Mouse (Mus musculus) liver, embryonic 14.5 days (tissue): ENCODE data around the gene Pcdh9. TPM values are rescaled to one million over a fixed set of nuclear protein-coding genes. Genes with fewer than 3 reads are reported as not detected.

ENCODE experiments used
- ATAC-seq: fragments of 200-750 bp; cut with Nextera tagmentation; 2 replicates; pipeline ENCODE4 v1.8.0; 2017; ENCODE audit warnings: moderate number of reproducible peaks, mild to moderate bottlenecking, moderate library complexity; ENCODE audit not compliant: insufficient read depth
- DNase-seq, 3 experiments: peaks; one replicate each; pipeline ENCODE4 v3.0.0-alpha.2; 2012 to 2013; ENCODE audit warnings: low read depth in 3 of 3, low spot score in 3 of 3
- H3K27ac ChIP-seq: fragments of 300-500 bp; sonication (generic); 2 replicates; pipeline ENCODE4 v1.5.1; 2014; ENCODE audit warnings: moderate library complexity, mild to moderate bottlenecking, control low read depth, inconsistent platforms
- H3K27me3 ChIP-seq: fragments of 300-500 bp; sonication (generic); 2 replicates; pipeline ENCODE4 v1.6.1; 2014; ENCODE audit warnings: mild to moderate bottlenecking, low read length, moderate library complexity; ENCODE audit not compliant: control insufficient read depth, insufficient read depth
- H3K36me3 ChIP-seq: fragments of 300-500 bp; sonication (generic); replicated peaks from 2 replicates; pipeline ENCODE4 v1.6.1; 2014; ENCODE audit warnings: low read depth; ENCODE audit not compliant: control insufficient read depth, insufficient read depth
- H3K4me1 ChIP-seq, 2 experiments: fragments of 200-500 bp in 1 of 2; fragments of 300-500 bp in 1 of 2; sonication (generic) in 1 of 2; replicated peaks; 2 replicates each; pipeline ENCODE4 v1.6.1; 2012 to 2014; ENCODE audit warnings: antibody characterized with exemption in 1 of 2, inconsistent platforms in 1 of 2, low read length in 1 of 2; ENCODE audit not compliant: control insufficient read depth in 2 of 2, insufficient read depth in 2 of 2
- H3K4me2 ChIP-seq: fragments of 300-500 bp; sonication (generic); 2 replicates; pipeline ENCODE4 v1.6.1; 2014; ENCODE audit warnings: low read depth, mild to moderate bottlenecking, control low read depth, moderate library complexity
- H3K4me3 ChIP-seq, 2 experiments: fragments of 200-500 bp in 1 of 2; fragments of 300-500 bp in 1 of 2; sonication (generic) in 1 of 2; 2 replicates each; pipeline ENCODE4 v1.5.1; 2012 to 2014; ENCODE audit warnings: low read depth in 2 of 2, low read length in 2 of 2, mild to moderate bottlenecking in 2 of 2, control low read depth in 1 of 2, inconsistent platforms in 1 of 2, moderate library complexity in 1 of 2; ENCODE audit not compliant: insufficient read depth in 1 of 2
- H3K9ac ChIP-seq: fragments of 300-500 bp; sonication (generic); replicated peaks from 2 replicates; pipeline ENCODE4 v1.6.1; 2014; ENCODE audit warnings: mild to moderate bottlenecking, control low read depth, moderate library complexity
- H3K9me3 ChIP-seq: fragments of 300-500 bp; sonication (generic); 2 replicates; pipeline ENCODE4 v1.6.1; 2016; ENCODE audit warnings: low read length, mixed read lengths; ENCODE audit not compliant: control insufficient read depth
- CTCF ChIP-seq: IDR thresholded peaks from 2 replicates; pipeline ENCODE4 v1.5.1; 2016; ENCODE audit warnings: antibody characterized with exemption, low read depth, control low read depth
- EP300 ChIP-seq: IDR thresholded peaks from 2 replicates; pipeline ENCODE4 v1.6.1; 2016; ENCODE audit warnings: antibody characterized with exemption, low read depth
- WGBS: fragments of 180-500 bp; shearing (Covaris S2); extraction: QIAGEN DNeasy Blood & Tissue Kit; methylation state at CpG from one replicate; pipeline ENCODE4 v1.1.7; 2014; ENCODE audit not compliant: insufficient replicate concordance; 5-methylcytosine and 5-hydroxymethylcytosine counted together
- polyA plus RNA-seq, 2 experiments: library from polyadenylated mRNA; depleted of rRNA in 1 of 2; stranded (reverse) in 1 of 2; unstranded in 1 of 2; fragments of >200 nt; fragmentation: Nextera tagmentation in 1 of 2; extraction: Ambion mirVana in 1 of 2; gene quantifications; 2 replicates each; pipeline versions ENCODE4 v1.2.1 to v1.2.3; 2012 to 2014

Gene Pcdh9
- polyA plus RNA-seq (2012; rRNA removed) (0.02 and 0.06 TPM in 2 replicates), polyA plus RNA-seq (2014; fragmentation: Nextera tagmentation; extraction: Ambion mirVana) (0.15 and 0.23 TPM in 2 replicates)

- Histone ChIP-seq H3K4me2 (peak within 1 kb of the TSS; percentile 44), H3K4me3 (peak within 1 kb of the TSS; percentile 28 to 46), H3K9me3 (no peaks in the 10 kb centered on the region), H3K27me3 (peaks cover 19% of the 10 kb centered on the region), H3K9ac (no peak within 1 kb of the TSS), H3K4me1 (no peaks in the 10 kb centered on the region), H3K27ac (no peak within 1 kb of the TSS), H3K36me3 (no peaks in the 10 kb centered on the region)
- no peak for TF ChIP-seq EP300
- no peak for TF ChIP-seq CTCF
- peak; percentile 53 for ATAC-seq
- under 1% methylated on average over 50 of the region's 50 CpGs for WGBS
- no peak for DNase-seq
Measured at GRCm38 (mm10) chr14:93890519-93891370, at the start of gene Pcdh9. Gene Pcdh9 (minus strand): TSS chr14:93890679.

DNA sequence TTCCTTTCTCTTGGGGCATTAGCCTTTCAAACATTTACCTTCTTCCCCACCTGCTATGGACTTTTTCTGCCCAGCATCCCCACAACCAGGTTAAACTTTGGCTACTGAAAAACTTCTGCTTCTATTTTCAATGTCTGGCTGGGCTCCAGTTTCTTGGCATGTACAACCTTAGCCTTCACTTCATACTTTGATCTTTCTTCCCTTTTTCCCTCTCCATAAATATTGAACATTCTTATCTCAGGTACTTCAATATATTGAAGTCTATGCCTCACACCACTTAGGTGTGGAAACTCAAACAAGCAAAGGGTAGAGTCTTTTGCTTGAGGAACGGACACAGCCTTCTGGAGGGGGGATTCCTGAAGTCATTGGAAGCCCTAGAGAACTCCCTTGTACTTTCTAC is 16.4 kb upstream of the Pcdh9 start:
- no peak overlapping the region for H3K4me2 ChIP-seq
- ATAC-seq = no peak
- DNase-seq = no peak
- no peaks in the 10 kb centered on the region for H3K4me1 ChIP-seq
- no peak overlapping the region for H3K27ac ChIP-seq
- TF ChIP-seq EP300 (no peak), CTCF (no peak)
- no peak overlapping the region for H3K4me3 ChIP-seq
- 54% methylated on average over 1 of the region's 1 CpGs for WGBS
- no peak overlapping the region for H3K9ac ChIP-seq
- H3K9me3 ChIP-seq = no peaks in the 10 kb centered on the region
- no peaks in the 10 kb centered on the region for H3K36me3 ChIP-seq
- H3K27me3 ChIP-seq = no peaks in the 10 kb centered on the region

GRCm38 (mm10) chr14:93898533-93898932 is 8.1 kb upstream of the Pcdh9 start:
- Histone ChIP-seq H3K36me3 (no peaks in the 10 kb centered on the region), H3K9me3 (no peaks in the 10 kb centered on the region), H3K27me3 (no peaks in the 10 kb centered on the region), H3K4me1 (no peaks in the 10 kb centered on the region), H3K4me3 (no peak overlapping the region), H3K4me2 (no peak overlapping the region), H3K9ac (no peak overlapping the region), H3K27ac (no peak overlapping the region)
- no peak for DNase-seq
- no peak for ATAC-seq
- no peak for TF ChIP-seq CTCF
- TF ChIP-seq EP300 = no peak

- 65% methylated on average over 3 of the region's 3 CpGs for WGBS
- H3K4me2 ChIP-seq = no peak overlapping the region
- H3K4me1 ChIP-seq = no peaks in the 10 kb centered on the region
- no peak for DNase-seq
- H3K27ac ChIP-seq = no peak overlapping the region
- peaks cover 15% of the 10 kb centered on the region for H3K27me3 ChIP-seq
- no peaks in the 10 kb centered on the region for H3K9me3 ChIP-seq
- TF ChIP-seq CTCF (no peak), EP300 (no peak)
- no peak for ATAC-seq
- no peak overlapping the region for H3K9ac ChIP-seq
- no peak overlapping the region for H3K4me3 ChIP-seq
- H3K36me3 ChIP-seq = no peaks in the 10 kb centered on the region
Measured at GRCm38 (mm10) chr14:93895131-93895530, 4.7 kb upstream of the Pcdh9 start.

- Histone ChIP-seq H3K9ac (no peak overlapping the region), H3K27me3 (peaks cover 19% of the 10 kb centered on the region), H3K27ac (no peak overlapping the region), H3K4me1 (no peaks in the 10 kb centered on the region), H3K4me3 (peak overlapping the region in 1 of 2 experiments; percentile 46; a peak in 1 of 4 replicates), H3K4me2 (peak overlapping the region; percentile 44), H3K9me3 (no peaks in the 10 kb centered on the region), H3K36me3 (no peaks in the 10 kb centered on the region)
- TF ChIP-seq EP300 (no peak), CTCF (no peak)
- no peak for ATAC-seq
- WGBS = 2% methylated on average over 13 of the region's 13 CpGs
- no peak for DNase-seq
Measured at GRCm38 (mm10) chr14:93891371-93891746, 880 bp upstream of the Pcdh9 start.
